ENCODE assay signal across 25 mouse cellular contexts in the genomic region with DNA sequence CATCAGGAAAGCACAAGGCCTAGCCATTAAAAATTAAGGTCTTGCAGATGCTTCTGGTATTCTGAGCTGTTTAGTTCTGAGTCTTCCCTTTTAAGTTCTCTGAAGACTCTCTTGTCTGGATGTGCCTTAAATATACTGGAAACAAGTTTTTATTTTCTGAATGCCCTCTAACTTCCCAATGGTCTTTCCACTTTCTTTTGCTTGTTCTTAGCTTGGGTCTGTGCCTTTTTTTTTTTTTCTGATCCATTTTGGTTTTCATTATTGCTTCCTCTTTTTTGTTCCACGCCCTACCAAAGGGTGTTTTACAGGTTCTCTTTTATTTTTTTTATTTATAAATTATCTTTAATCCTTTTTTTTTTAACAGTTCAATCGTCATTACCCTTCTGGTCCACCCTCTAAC. TPM values are rescaled to one million over a fixed set of nuclear protein-coding genes. Genes with fewer than 3 reads are reported as not detected.
"Had no signal": no experiment of that assay in that cellular context is flagged by ENCODE, and none has a peak within 500 bp of the region (broad histone marks: within the 10 kb centered on the region; RNA-seq: fewer than 3 reads in every experiment).

A gene (minus strand): TSS at position 101 of the 400 bp plus-strand sequence.

- H3K4me3 ChIP-seq: midbrain, embryonic 10.5 days; midbrain, embryonic 12.5 days; myocyte; neural tube, embryonic 13.5 days; neural tube, embryonic 15.5 days had no signal

- DNase-seq: lung, embryonic 14.5 days; lung, postnatal 10 days; lung, postnatal 4 days; midbrain, embryonic 14.5 days; right cerebral cortex, adult 18-20 months; right cerebral cortex, postnatal 25 days; right cerebral cortex, postnatal 4 days; spleen, adult 18-20 months; thymus, adult 18-20 months; thymus, postnatal 14 days; thymus, postnatal 36 days had no signal

- H3K9ac ChIP-seq: lung, embryonic 14.5 days; midbrain, embryonic 12.5 days; neural tube, embryonic 13.5 days; neural tube, embryonic 15.5 days had no signal

- H3K27me3 ChIP-seq: midbrain, embryonic 12.5 days; neural tube, embryonic 13.5 days; neural tube, embryonic 15.5 days had no signal

- H3K27ac ChIP-seq: midbrain, embryonic 10.5 days; midbrain, embryonic 12.5 days; neural tube, embryonic 13.5 days; neural tube, embryonic 15.5 days had no signal

- ATAC-seq: midbrain, embryonic 16.5 days had no signal

- H3K9me3 ChIP-seq: midbrain, embryonic 10.5 days; midbrain, embryonic 12.5 days; neural tube, embryonic 13.5 days; neural tube, embryonic 15.5 days had no signal

- H3K36me3 ChIP-seq: midbrain, embryonic 10.5 days; midbrain, embryonic 12.5 days; neural tube, embryonic 13.5 days; neural tube, embryonic 15.5 days had no signal

- H3K4me2 ChIP-seq: lung, embryonic 14.5 days; midbrain, embryonic 12.5 days; neural tube, embryonic 13.5 days; neural tube, embryonic 15.5 days had no signal

- H3K4me1 ChIP-seq: midbrain, embryonic 10.5 days; midbrain, embryonic 12.5 days; neural tube, embryonic 13.5 days; neural tube, embryonic 15.5 days had no signal

RNA-seq across cellular contexts. Expression of the gene that starts here (rescaled TPM):
- total RNA-seq: megakaryocyte, adult 5-6 weeks; megakaryocyte-erythroid progenitor cell, adult 5-6 weeks had no signal
- polyA plus RNA-seq: lung, embryonic 14.5 days; lung, embryonic 16.5 days; midbrain, embryonic 10.5 days; midbrain, embryonic 12.5 days; midbrain, embryonic 14.5 days; midbrain, embryonic 16.5 days; myocyte; neural tube, embryonic 11.5 days; neural tube, embryonic 13.5 days; neural tube, embryonic 15.5 days; small intestine, adult 2 months; stomach, embryonic 14.5 days; stomach, embryonic 16.5 days; thymus, postnatal 0 days had no signal
